Mouse (Mus musculus): ENCODE measurements around the gene Usmg5.
"Not testable (repeated sequence)": the region's sequence is repeated elsewhere in the genome, so short reads cannot be mapped to it uniquely, and the experiment has no call there.

Gene Usmg5

GRCm38 (mm10) chr19:47090550-47091156, at the start of gene Usmg5, which contains the start of gene Pdcd11:
Gene Usmg5 (minus strand): TSS chr19:47090647.
Gene Pdcd11 (plus strand): TSS chr19:47090768.
- DNase-seq (ENCODE audit: low spot score in 2 of 2): peak; percentile 94 to 97

GRCm38 (mm10) chr19:47139611-47140010, 49.2 kb upstream of the Usmg5 start:
- DNase-seq (ENCODE audit: low spot score in 2 of 2): not testable (repeated sequence)

- DNase-seq (ENCODE audit: low spot score in 2 of 2): peak; percentile 36 to 40
Measured at GRCm38 (mm10) chr19:47137771-47138421, 47.4 kb upstream of the Usmg5 start, which contains the start of gene Calhm2. Gene Calhm2 (minus strand): TSS chr19:47138294.

- no peak for DNase-seq (ENCODE audit: low spot score in 2 of 2)
Measured at GRCm38 (mm10) chr19:47137051-47137581, 46.7 kb upstream of the Usmg5 start.

GRCm38 (mm10) chr19:47136170-47136569, 45.7 kb upstream of the Usmg5 start:
- DNase-seq (ENCODE audit: low spot score in 2 of 2): no peak

GRCm38 (mm10) chr19:47135568-47135967, 45.1 kb upstream of the Usmg5 start:
- DNase-seq (ENCODE audit: low spot score in 2 of 2): no peak

- DNase-seq (ENCODE audit: low spot score in 2 of 2): no peak
Measured at GRCm38 (mm10) chr19:47133161-47133560, 42.7 kb upstream of the Usmg5 start.

- DNase-seq (ENCODE audit: low spot score in 2 of 2): no peak
Measured at GRCm38 (mm10) chr19:47130551-47131125, 40.2 kb upstream of the Usmg5 start.

GRCm38 (mm10) chr19:47128835-47129234, 38.4 kb upstream of the Usmg5 start:
- DNase-seq (ENCODE audit: low spot score in 2 of 2): no peak

GRCm38 (mm10) chr19:47128164-47128563, 37.7 kb upstream of the Usmg5 start:
- DNase-seq (ENCODE audit: low spot score in 2 of 2): no peak

GRCm38 (mm10) chr19:47122802-47123201, 32.4 kb upstream of the Usmg5 start:
- no peak for DNase-seq (ENCODE audit: low spot score in 2 of 2)

GRCm38 (mm10) chr19:47121054-47121453, 30.6 kb upstream of the Usmg5 start:
- DNase-seq (ENCODE audit: low spot score in 2 of 2): no peak

GRCm38 (mm10) chr19:47118634-47119033, 28.2 kb upstream of the Usmg5 start:
- no peak for DNase-seq (ENCODE audit: low spot score in 2 of 2)

- no peak for DNase-seq (ENCODE audit: low spot score in 2 of 2)
Measured at GRCm38 (mm10) chr19:47104641-47105271, 14.3 kb upstream of the Usmg5 start.

- DNase-seq (ENCODE audit: low spot score in 2 of 2): no peak
Measured at GRCm38 (mm10) chr19:47101080-47101479, 10.6 kb upstream of the Usmg5 start.

GRCm38 (mm10) chr19:47089718-47090525, 525 bp downstream of the Usmg5 start:
- DNase-seq (ENCODE audit: low spot score in 2 of 2): no peak

GRCm38 (mm10) chr19:47088226-47088625, 2.2 kb downstream of the Usmg5 start:
- DNase-seq (ENCODE audit: low spot score in 2 of 2): no peak

GRCm38 (mm10) chr19:47067924-47068611, 22.4 kb downstream of the Usmg5 start:
- peak; percentile 76 to 82 for DNase-seq (ENCODE audit: low spot score in 2 of 2)

GRCm38 (mm10) chr19:47067096-47067882, 23.2 kb downstream of the Usmg5 start, which contains the start of gene Taf5:
Gene Taf5 (plus strand): TSS chr19:47067746.
- peak; percentile 93 to 97 for DNase-seq (ENCODE audit: low spot score in 2 of 2)

GRCm38 (mm10) chr19:47065860-47066259, 24.6 kb downstream of the Usmg5 start:
- DNase-seq (ENCODE audit: low spot score in 2 of 2): no peak
